Mouse (Mus musculus) lung, postnatal 0 days (tissue): Measurements from ENCODE around the gene Nupl1.

Experiments
- CTCF ChIP-seq: IDR thresholded peaks from 2 replicates; pipeline ENCODE4 v1.5.1; 2016; ENCODE audit warnings: antibody characterized with exemption, mild to moderate bottlenecking
- EP300 ChIP-seq: IDR thresholded peaks from 2 replicates; pipeline ENCODE4 v1.6.1; 2016; ENCODE audit warnings: antibody characterized with exemption, mild to moderate bottlenecking, control low read depth

DNA sequence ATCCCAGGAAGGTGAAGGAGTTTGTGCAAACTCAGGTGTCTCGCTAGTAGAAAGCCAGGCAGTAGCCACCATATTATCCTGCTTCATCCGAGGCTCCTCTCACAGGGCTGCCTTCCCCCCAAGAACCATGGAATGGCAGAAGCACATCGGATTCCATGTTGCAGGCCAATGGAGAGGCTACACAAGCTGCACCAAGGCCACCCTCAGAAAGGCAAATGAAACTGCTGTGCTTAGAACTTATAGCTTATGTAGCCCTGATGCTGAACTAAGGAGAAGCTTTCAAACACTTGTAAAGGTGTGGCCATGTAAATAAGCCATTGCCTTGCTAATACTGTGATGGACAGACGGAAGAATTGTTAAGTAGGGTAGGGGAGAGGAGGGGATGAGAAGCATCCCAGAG, 115.4 kb downstream of the Nupl1 start:
- no peak for TF ChIP-seq CTCF
- TF ChIP-seq EP300: no peak
